Mouse (Mus musculus) liver, embryonic 15.5 days (tissue): ENCODE results near the gene Gm49325. TPM values are rescaled to one million over a fixed set of nuclear protein-coding genes. Genes with fewer than 3 reads are reported as not detected.
A peak's percentile ranks its signal among the peaks of the same experiment; 100 is the strongest.

ENCODE experiments used
- ATAC-seq: fragments of 200-750 bp; cut with Nextera tagmentation; 2 replicates; pipeline ENCODE4 v1.8.0; 2017; ENCODE audit warnings: moderate number of reproducible peaks, mild to moderate bottlenecking, moderate library complexity; ENCODE audit not compliant: insufficient read depth
- H3K27ac ChIP-seq: fragments of 300-500 bp; sonication (generic); replicated peaks from 2 replicates; pipeline ENCODE4 v1.5.1; 2015; ENCODE audit warnings: mild to moderate bottlenecking, inconsistent platforms
- H3K27me3 ChIP-seq: fragments of 300-500 bp; sonication (generic); 2 replicates; pipeline ENCODE4 v1.6.1; 2015; ENCODE audit warnings: mild to moderate bottlenecking, inconsistent platforms
- H3K36me3 ChIP-seq: fragments of 300-500 bp; sonication (generic); replicated peaks from 2 replicates; pipeline ENCODE4 v1.6.1; 2015; ENCODE audit warnings: moderate library complexity, mild to moderate bottlenecking, inconsistent platforms
- H3K4me1 ChIP-seq: fragments of 300-500 bp; sonication (generic); replicated peaks from 2 replicates; pipeline ENCODE4 v1.6.1; 2015; ENCODE audit warnings: inconsistent platforms
- H3K4me2 ChIP-seq: fragments of 300-500 bp; sonication (generic); 2 replicates; pipeline ENCODE4 v1.6.1; 2015; ENCODE audit warnings: moderate library complexity, mild to moderate bottlenecking, inconsistent platforms
- H3K4me3 ChIP-seq: fragments of 300-500 bp; sonication (generic); replicated peaks from 2 replicates; pipeline ENCODE4 v1.5.1; 2015; ENCODE audit warnings: mild to moderate bottlenecking, inconsistent platforms
- H3K9ac ChIP-seq: fragments of 300-500 bp; sonication (generic); 2 replicates; pipeline ENCODE4 v1.6.1; 2015; ENCODE audit warnings: moderate library complexity, mild to moderate bottlenecking, inconsistent platforms
- H3K9me3 ChIP-seq: fragments of 300-500 bp; sonication (generic); replicated peaks from 2 replicates; pipeline ENCODE4 v1.6.1; 2016; ENCODE audit warnings: inconsistent platforms
- WGBS: fragments of 180-500 bp; shearing (Covaris S2); methylation state at CpG from one replicate; pipeline ENCODE4 v1.1.7; 2015; ENCODE audit warnings: mixed read lengths; ENCODE audit not compliant: insufficient replicate concordance; 5-methylcytosine and 5-hydroxymethylcytosine counted together
- polyA plus RNA-seq: library from polyadenylated mRNA; unstranded; fragments of >200 nt; fragmentation: Nextera tagmentation; extraction: Ambion mirVana; gene quantifications from 2 replicates; pipeline ENCODE4 v1.2.1, GENCODE M21; 2015

Gene Gm49325
- polyA plus RNA-seq, 1 experiment from 2014 or later: 0.82 TPM

DNA sequence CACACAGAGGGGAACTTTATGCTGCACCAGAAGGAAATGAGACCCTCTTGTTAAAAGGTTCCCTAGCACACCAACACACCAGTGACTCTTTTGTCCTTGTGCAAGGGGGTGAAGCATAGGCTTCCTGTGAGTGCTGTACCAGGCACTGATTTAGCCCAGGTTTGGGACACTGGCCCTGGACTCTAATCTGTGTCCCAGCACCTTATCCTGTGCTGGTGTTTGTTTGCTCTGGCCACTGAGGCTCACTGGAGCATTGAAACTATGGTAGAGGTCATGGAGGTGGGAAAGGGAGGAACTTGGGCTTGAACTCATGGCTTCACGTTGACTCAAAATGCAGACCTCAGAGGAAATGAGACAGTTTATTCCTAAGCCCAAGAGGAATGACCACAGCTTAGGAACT lies 32.8 kb upstream of the Gm49325 start:
- Histone ChIP-seq H3K9ac (no peak overlapping the region), H3K4me2 (no peak overlapping the region), H3K27me3 (no peaks in the 10 kb centered on the region), H3K4me1 (peaks cover 11% of the 10 kb centered on the region; the same call in 1 of the 2 replicates), H3K27ac (no peak overlapping the region), H3K9me3 (no peaks in the 10 kb centered on the region), H3K36me3 (no peaks in the 10 kb centered on the region), H3K4me3 (no peak overlapping the region)
- WGBS: 62% methylated on average over 1 of the region's 1 CpGs
- ATAC-seq: no peak

DNA sequence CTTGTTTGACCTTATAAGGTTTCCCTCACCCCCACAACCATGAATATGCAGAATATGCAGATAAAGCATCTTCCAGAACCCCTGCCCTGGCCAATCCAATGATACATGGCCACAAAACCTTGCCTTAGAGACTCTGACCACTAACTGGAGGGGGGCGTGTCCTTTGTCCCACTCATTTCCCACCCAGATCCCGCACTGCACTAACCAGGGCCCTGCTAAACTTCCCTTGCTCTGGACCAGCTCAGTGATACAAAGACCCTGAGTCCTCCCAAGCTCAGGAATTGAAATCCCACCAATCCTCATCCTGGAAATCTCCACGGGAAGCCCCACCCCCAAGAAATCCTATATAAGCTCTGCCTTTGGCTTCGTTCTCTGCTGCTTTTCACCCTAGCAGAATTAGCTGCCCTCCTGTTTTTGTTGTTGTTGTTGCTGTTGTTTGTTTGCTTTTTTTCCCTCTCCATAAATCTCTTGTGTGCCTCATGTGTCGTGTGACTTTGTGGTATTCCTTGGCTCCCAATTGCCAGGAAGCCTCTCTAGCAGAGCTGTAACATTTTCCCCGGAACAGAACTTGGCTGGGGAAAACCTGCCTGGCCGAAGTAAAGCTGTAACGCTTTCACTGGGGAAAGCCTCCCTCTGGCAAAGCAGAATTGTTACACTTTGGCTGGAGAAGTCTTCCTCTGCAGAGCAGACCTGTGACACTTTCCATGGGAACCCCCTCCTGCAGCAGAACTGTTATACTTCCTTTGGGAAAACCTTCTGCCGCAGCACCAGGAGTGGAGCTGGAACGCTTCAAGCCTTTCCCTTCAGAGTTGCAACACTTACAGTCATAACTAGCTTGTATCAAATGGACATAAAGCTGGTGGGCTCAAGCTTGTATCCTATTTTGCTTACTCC lies 25.7 kb upstream of the Gm49325 start:
- Histone ChIP-seq H3K9me3 (no peaks in the 10 kb centered on the region), H3K4me3 (no peak overlapping the region), H3K4me1 (peaks cover 36% of the 10 kb centered on the region), H3K36me3 (no peaks in the 10 kb centered on the region), H3K27me3 (no peaks in the 10 kb centered on the region), H3K9ac (no peak overlapping the region), H3K27ac (no peak overlapping the region), H3K4me2 (peak overlapping the region; percentile 88; the same call in 1 of the 2 replicates)
- no peak for ATAC-seq
- WGBS: 54% methylated on average over 10 of the region's 10 CpGs

DNA sequence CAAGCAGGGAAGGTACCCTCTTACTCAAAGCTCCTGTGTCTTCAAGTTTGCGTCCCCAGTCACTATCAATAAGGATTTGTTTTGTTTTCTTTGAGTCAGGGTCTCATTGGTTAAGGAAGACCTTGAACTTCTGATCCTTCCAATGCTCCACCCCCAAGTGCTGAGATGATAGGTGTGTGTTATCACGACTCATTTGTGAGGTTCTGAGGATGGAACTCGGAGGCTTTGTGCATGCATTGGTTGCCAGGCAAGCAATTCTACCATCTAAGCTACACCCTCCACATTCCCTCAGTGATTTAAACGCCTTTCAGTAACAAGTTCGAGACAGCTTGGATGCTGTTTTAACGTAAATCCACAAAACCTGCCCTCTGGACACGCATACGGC lies 25.0 kb upstream of the Gm49325 start:
- H3K27me3 ChIP-seq: no peaks in the 10 kb centered on the region
- no peak for ATAC-seq
- H3K9ac ChIP-seq: peak overlapping the region; percentile 58
- 8% methylated on average over 8 of the region's 8 CpGs for WGBS
- H3K36me3 ChIP-seq: no peaks in the 10 kb centered on the region
- peaks cover 42% of the 10 kb centered on the region for H3K4me1 ChIP-seq
- H3K9me3 ChIP-seq: no peaks in the 10 kb centered on the region
- H3K4me3 ChIP-seq: peak overlapping the region; percentile 81
- H3K4me2 ChIP-seq: peak overlapping the region; percentile 88
- H3K27ac ChIP-seq: peak overlapping the region; percentile 67

DNA sequence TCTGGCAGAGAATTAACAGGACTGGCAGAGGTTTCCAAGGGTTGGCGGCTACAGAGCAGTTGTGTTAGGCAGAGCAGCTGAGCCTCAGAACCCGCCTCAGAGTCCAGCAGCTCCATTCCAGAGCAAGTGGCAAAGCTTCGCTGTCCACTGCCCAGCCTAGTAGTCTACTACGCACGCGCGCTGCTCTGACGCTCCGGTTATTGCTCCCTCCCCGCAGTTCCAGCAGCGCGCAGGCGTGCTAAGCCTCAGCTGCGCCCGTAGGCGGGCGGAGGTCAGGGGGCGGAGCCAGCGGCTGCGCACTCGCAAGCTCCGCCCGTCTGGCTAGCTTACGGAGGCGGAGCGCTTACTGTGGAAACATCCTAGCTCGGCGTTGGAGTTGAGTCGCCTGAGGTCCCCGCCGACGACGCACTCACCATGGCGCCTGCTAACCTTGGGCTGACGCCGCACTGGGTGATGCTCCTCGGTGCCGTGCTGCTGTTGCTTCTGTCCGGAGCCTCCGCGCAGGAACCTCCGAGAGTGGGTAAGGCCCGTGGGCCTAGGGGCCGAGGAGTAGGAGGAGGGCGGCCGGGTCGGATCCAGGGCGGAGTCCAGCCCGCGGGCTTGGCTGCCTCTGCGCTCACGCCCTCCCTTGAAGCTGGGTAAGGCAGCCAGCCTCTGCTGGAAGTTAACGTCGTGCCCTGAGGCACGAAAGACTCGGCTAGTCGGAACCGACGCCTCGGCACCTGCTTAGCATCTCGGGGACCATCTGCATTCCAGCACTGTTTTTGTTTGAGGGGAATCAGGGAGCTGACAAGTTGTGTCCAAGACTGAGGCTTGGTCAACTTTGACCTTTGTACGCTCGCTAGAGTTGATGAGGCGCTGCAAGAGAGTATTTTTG lies 24.4 kb upstream of the Gm49325 start, which contains the start of gene Pttg1ip:
TSS of gene Pttg1ip (plus strand) at position 313 of the 877 bp plus-strand sequence.
- Histone ChIP-seq H3K36me3 (peaks cover 3% of the 10 kb centered on the region; the same call in 1 of the 2 replicates), H3K9ac (peak within 1 kb of the TSS; percentile 80), H3K4me1 (peaks cover 48% of the 10 kb centered on the region), H3K4me3 (peak within 1 kb of the TSS; percentile 81), H3K27me3 (no peaks in the 10 kb centered on the region), H3K9me3 (no peaks in the 10 kb centered on the region), H3K27ac (peak within 1 kb of the TSS; percentile 99), H3K4me2 (peak within 1 kb of the TSS; percentile 88)
- peak; percentile 92 for ATAC-seq
- under 1% methylated on average over 64 of the region's 64 CpGs for WGBS

DNA sequence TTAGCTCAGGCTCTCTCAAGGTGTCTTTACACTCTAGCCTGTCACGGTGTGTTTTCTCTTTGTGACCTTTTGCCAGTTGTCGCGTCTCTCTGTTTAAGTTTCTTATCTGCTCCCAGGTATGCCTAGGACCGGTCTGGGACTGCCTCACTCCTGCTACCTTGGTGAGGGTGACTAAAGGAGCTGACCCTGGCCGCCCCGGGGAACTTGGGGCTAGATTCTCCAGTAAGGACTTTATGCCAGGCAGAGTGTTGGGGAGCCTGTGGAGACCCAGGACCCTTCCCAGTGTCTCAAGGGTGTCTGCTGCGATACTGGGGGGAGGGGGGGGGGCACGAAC lies 23.7 kb upstream of the Gm49325 start:
- Histone ChIP-seq H3K36me3 (peaks cover 9% of the 10 kb centered on the region), H3K4me3 (peak overlapping the region; percentile 81), H3K9ac (peak overlapping the region; percentile 80), H3K4me1 (peaks cover 54% of the 10 kb centered on the region), H3K4me2 (peak overlapping the region; percentile 88), H3K27me3 (no peaks in the 10 kb centered on the region), H3K27ac (peak overlapping the region; percentile 99), H3K9me3 (no peaks in the 10 kb centered on the region)
- peak; percentile 24 for ATAC-seq
- WGBS: 3% methylated on average over 8 of the region's 8 CpGs

DNA sequence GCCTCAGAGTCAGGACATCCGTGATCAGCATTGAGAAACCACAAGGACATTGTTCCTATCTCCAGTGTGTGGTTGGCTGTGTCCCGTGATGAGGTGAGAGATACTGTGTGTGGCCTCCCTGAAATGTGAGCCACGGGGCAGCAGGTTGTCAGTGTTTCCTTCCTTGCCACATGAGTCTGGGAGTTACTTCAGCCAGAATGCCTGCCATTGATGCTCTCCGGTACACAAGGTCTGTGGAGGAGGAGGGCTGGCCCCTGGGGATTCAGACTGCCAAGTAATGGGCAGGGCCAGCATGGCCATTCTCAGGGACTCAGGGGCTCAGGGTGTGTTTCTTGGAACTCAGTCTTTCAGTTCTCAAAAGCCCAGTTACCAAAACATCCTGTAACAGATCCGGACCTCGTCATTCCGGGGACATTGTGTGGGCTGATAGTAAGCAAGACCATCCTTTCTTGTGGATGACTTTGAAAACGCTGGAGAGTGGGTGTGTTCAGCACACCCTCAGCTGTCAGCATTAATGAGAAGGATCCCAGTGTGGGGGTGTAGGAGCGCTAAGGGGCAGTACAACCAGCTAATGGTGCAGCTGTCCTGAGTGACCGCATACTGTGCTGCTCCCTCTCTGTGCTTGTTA lies 22.1 kb upstream of the Gm49325 start:
- Histone ChIP-seq H3K9me3 (no peaks in the 10 kb centered on the region), H3K27ac (peak overlapping the region; percentile 65), H3K36me3 (peaks cover 25% of the 10 kb centered on the region), H3K27me3 (no peaks in the 10 kb centered on the region), H3K4me3 (peak overlapping the region; percentile 24), H3K9ac (0 out of 2 replicates have a peak overlapping the region, but pooled peaks have one; percentile 19), H3K4me2 (peak overlapping the region; percentile 88), H3K4me1 (peaks cover 70% of the 10 kb centered on the region)
- 22% methylated on average over 10 of the region's 10 CpGs for WGBS
- no peak for ATAC-seq

DNA sequence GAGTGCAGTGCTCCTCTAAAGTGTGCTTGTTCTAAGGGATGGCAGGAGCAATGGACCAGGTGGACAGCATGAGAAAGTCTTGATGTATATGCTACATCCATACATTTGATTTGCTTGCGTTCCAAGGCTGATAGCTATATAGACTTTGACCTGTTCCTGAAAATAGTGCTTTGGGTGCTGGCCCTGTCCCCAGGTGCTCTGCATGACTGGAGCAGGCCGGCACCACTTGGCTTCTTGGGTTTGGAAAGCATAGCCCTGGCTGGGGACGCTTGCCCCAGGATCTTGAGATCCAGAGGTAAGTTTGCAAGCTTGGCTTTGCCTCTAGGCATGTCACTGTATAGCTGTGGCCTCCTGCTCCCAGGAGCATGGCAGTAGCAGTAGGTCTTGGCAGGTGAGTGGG lies 19.4 kb upstream of the Gm49325 start:
- Histone ChIP-seq H3K4me2 (no peak overlapping the region), H3K27me3 (no peaks in the 10 kb centered on the region), H3K4me1 (peaks cover 83% of the 10 kb centered on the region), H3K4me3 (no peak overlapping the region), H3K36me3 (peaks cover 49% of the 10 kb centered on the region), H3K9me3 (no peaks in the 10 kb centered on the region), H3K9ac (no peak overlapping the region), H3K27ac (no peak overlapping the region)
- 72% methylated on average over 3 of the region's 3 CpGs for WGBS
- ATAC-seq: no peak

DNA sequence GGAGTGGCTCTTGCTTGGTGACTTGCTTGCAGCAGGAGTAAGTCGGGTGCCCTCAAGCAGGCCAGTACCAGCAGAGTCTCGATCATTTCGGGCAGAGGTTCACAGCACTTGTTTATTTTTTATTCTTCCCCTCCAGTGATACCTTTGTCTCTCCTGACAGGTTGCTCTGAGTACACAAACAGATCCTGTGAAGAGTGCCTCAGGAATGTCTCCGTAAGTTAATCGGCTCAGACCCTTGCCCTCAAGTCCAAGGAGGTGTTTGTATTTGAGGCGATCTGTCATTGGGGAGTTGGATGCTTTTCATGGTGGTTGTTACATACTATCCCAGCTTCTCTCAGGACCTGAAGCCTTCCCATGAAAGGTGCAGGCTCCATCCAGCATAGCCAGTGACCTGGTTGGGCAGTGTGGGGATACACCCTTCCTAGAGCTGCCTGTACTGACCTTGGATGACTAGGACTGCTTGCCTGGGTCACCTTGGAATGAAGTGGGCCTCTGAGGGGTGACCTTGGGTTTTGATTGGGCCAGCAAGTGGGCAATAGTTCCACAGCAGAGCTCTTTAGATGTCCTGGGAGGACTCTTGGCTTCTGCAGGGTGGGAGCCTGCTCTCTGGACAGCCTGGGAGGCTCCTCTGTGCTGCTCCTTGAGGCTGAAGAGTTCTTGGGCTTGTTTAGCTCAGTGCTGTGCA lies 18.8 kb upstream of the Gm49325 start:
- 80% methylated on average over 6 of the region's 6 CpGs for WGBS
- no peak for ATAC-seq
- no peak overlapping the region for H3K27ac ChIP-seq

DNA sequence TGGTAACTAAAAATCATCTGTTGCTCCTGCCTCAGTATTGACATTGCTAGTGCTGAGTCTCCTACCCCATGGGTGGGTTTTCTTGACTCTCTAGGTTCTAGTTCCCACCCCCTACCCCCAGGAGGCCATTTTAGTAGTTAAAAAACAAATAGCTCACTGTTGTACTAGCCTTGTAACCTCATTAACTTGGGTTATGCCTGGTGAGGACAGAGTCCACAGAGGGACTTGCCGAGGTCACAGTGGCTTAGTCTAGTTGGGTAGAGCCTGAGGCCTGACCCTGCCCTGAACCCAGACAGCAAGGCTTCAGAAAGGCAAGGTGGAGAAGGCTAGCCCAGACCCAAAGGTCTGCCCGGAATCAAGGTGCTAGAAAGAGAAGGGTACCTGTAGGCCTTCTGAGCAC lies 18.0 kb upstream of the Gm49325 start:
- no peak for ATAC-seq
- Histone ChIP-seq H3K4me1 (peaks cover 71% of the 10 kb centered on the region), H3K27ac (0 out of 2 replicates have a peak overlapping the region, but pooled peaks have one; percentile 64)

More for the DNA sequence above, 18.8 kb upstream of the Gm49325 start:
- H3K36me3 ChIP-seq: peaks cover 54% of the 10 kb centered on the region
- H3K9ac ChIP-seq: no peak overlapping the region
- no peak overlapping the region for H3K4me3 ChIP-seq
- H3K9me3 ChIP-seq: no peaks in the 10 kb centered on the region
- peaks cover 79% of the 10 kb centered on the region for H3K4me1 ChIP-seq
- H3K27me3 ChIP-seq: no peaks in the 10 kb centered on the region
- no peak overlapping the region for H3K4me2 ChIP-seq

DNA sequence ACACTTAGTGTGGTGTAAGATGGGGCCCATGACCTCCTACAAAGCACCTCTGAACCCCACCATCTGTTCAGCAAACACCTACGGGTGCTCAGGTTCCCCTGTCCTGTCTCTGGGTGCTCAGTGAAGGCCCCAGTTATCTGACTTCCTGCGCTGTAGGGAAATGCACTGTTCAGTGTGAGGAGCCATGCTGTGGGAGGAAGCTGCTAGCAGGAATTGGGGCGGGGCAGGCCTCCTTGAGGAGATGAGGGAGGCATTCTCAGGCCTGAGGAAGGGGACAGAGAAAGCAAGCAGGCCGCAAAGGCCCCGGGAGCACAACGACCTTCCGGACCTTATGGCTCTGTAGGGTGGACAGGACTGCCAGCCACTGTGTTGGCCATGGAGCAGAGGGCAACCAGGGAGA lies 16.9 kb upstream of the Gm49325 start:
- H3K9ac ChIP-seq: no peak overlapping the region
- H3K9me3 ChIP-seq: no peaks in the 10 kb centered on the region
- no peak for ATAC-seq
- 32% methylated on average over 7 of the region's 7 CpGs for WGBS
- peaks cover 73% of the 10 kb centered on the region for H3K36me3 ChIP-seq
- no peaks in the 10 kb centered on the region for H3K27me3 ChIP-seq
- H3K4me2 ChIP-seq: peak overlapping the region; percentile 15; the same call in 1 of the 2 replicates
- H3K4me1 ChIP-seq: peaks cover 60% of the 10 kb centered on the region
- H3K4me3 ChIP-seq: no peak overlapping the region
- H3K27ac ChIP-seq: peak overlapping the region; percentile 64

More for the DNA sequence above, 18.0 kb upstream of the Gm49325 start:
- no peaks in the 10 kb centered on the region for H3K27me3 ChIP-seq
- WGBS: 71% methylated on average over 2 of the region's 2 CpGs
- no peak overlapping the region for H3K9ac ChIP-seq
- no peaks in the 10 kb centered on the region for H3K9me3 ChIP-seq
- no peak overlapping the region for H3K4me2 ChIP-seq
- no peak overlapping the region for H3K4me3 ChIP-seq
- peaks cover 62% of the 10 kb centered on the region for H3K36me3 ChIP-seq
